Mouse (Mus musculus) erythroblast, embryonic 14.5 days (primary cell): ENCODE results near the gene Rce1. TPM values are rescaled to one million over a fixed set of nuclear protein-coding genes. Genes with fewer than 3 reads are reported as not detected.
"Not testable (repeated sequence)": the region's sequence is repeated elsewhere in the genome, so short reads cannot be mapped to it uniquely, and the experiment has no call there.

Experiments used
- H3K27me3 ChIP-seq: 2 replicates; pipeline ENCODE4 v1.6.1; 2012; ENCODE audit warnings: inconsistent platforms; ENCODE audit not compliant: control insufficient read depth
- H3K36me3 ChIP-seq: 2 replicates; pipeline ENCODE4 v1.6.1; 2012; ENCODE audit warnings: mild to moderate bottlenecking, inconsistent platforms; ENCODE audit not compliant: control insufficient read depth
- H3K4me1 ChIP-seq: 2 replicates; pipeline ENCODE4 v1.6.1; 2012; ENCODE audit warnings: inconsistent platforms; ENCODE audit not compliant: control insufficient read depth
- H3K4me3 ChIP-seq: replicated peaks from 2 replicates; pipeline ENCODE3; 2012; ENCODE audit warnings: moderate library complexity, mild to moderate bottlenecking, inconsistent platforms
- H3K9me3 ChIP-seq: 2 replicates; pipeline ENCODE4 v1.6.1; 2012; ENCODE audit warnings: low read length, inconsistent platforms, mixed read lengths; ENCODE audit not compliant: control insufficient read depth
- GATA1 ChIP-seq: IDR thresholded peaks from 2 replicates; pipeline ENCODE4 v1.6.1; 2012; ENCODE audit warnings: low read length, inconsistent platforms, mixed read lengths
- TAL1 ChIP-seq: IDR thresholded peaks from 3 replicates; pipeline ENCODE4 v1.6.1; 2012; ENCODE audit warnings: low read length, inconsistent platforms, mixed read lengths
- polyA plus RNA-seq: library from polyadenylated mRNA; stranded (reverse); fragments of >175 nt; gene quantifications from 2 replicates; pipeline ENCODE4 v1.2.3, GENCODE M21; 2012

Rce1 gene
- polyA plus RNA-seq, 1 experiment: 2.8 TPM

DNA sequence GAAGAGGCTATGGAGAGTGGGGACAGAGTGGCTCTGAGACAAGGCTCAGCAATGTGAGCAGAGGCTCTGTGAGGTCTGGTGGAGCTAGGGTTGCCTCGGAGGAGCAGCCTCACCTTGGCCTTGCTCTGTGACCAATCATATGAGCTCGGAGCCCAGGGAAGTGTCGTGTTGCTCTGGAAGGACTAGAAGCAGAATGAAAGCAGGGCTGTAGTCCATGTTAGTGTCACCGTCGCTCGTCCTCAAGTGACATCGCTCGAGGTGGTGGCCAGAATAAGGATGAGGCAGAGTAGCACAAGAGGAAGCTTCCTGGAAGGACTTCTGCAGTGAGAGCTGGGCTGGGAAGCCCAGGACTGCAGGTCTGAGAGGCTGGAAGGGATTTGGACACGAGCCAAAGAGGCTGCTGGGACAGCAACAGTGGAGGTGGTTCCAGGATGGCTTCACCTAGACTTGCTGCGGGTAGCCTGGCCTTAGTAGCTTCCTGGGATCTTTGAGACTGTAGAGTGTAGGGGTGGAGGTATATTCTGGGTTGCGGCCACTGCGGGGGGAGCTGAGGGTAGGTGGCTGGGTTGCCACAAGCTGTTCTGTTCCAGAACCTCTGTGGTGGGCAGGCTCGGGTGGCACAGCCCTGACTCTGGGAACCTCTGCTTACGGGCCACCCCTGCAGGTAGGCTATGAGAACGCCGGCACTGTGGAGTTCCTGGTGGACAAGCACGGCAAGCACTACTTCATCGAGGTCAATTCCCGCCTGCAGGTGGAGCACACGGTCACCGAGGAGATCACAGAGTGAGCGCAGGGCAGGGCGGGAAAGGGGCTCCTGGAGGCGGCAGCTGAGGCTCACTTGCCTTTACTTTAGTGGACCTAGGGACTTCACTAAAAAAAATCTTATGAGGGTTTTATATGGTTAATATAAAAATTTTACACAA lies 21.4 kb downstream of the Rce1 start:
- Histone ChIP-seq H3K4me3 (no peak overlapping the region), H3K9me3 (no peaks in the 10 kb centered on the region), H3K4me1 (peaks cover 30% of the 10 kb centered on the region), H3K36me3 (peaks cover 59% of the 10 kb centered on the region), H3K27me3 (no peaks in the 10 kb centered on the region)
- no peak for TF ChIP-seq GATA1
- TF ChIP-seq TAL1: no peak

DNA sequence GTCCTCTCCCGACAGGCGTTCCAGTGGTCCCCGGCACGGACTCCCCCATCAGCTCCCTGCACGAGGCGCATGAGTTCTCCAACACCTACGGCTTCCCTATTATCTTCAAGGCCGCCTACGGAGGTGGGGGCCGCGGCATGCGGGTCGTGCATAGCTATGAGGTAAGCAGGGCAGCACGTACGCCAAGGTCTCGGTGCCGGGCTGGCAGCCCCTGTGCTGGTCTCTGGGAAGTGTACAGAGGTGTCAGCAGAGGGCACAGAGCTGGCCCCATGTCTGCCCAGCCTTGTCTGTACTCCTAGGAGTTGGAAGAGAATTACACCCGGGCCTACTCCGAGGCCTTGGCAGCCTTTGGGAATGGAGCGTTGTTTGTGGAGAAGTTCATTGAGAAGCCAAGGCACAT lies 23.0 kb downstream of the Rce1 start:
- Histone ChIP-seq H3K4me1 (peaks cover 30% of the 10 kb centered on the region), H3K9me3 (no peaks in the 10 kb centered on the region), H3K27me3 (no peaks in the 10 kb centered on the region), H3K36me3 (peaks cover 46% of the 10 kb centered on the region), H3K4me3 (no peak overlapping the region)
- TF ChIP-seq TAL1: no peak
- TF ChIP-seq GATA1: no peak

DNA sequence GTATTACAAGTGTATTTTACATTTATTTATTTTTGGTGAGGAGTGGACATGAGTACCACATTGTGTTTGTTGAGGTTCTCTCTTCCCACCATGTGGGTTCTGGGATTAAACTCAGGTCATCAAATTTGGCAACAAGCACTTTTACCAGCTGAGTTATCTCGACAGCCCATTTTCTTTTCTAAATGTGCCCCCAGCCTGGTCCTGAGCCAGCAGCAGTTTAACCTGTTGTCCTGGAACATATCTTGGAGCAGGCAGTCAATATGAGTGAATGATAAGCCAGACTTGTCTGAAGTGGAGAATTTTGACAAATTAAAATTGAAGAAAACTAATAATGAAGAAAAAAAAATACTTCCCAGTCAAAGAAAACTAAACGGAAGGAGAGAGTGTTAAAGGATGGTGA lies 29.4 kb downstream of the Rce1 start:
- no peaks in the 10 kb centered on the region for H3K27me3 ChIP-seq
- no peaks in the 10 kb centered on the region; the same call in 1 of the 2 replicates for H3K36me3 ChIP-seq
- H3K9me3 ChIP-seq: no peaks in the 10 kb centered on the region

DNA sequence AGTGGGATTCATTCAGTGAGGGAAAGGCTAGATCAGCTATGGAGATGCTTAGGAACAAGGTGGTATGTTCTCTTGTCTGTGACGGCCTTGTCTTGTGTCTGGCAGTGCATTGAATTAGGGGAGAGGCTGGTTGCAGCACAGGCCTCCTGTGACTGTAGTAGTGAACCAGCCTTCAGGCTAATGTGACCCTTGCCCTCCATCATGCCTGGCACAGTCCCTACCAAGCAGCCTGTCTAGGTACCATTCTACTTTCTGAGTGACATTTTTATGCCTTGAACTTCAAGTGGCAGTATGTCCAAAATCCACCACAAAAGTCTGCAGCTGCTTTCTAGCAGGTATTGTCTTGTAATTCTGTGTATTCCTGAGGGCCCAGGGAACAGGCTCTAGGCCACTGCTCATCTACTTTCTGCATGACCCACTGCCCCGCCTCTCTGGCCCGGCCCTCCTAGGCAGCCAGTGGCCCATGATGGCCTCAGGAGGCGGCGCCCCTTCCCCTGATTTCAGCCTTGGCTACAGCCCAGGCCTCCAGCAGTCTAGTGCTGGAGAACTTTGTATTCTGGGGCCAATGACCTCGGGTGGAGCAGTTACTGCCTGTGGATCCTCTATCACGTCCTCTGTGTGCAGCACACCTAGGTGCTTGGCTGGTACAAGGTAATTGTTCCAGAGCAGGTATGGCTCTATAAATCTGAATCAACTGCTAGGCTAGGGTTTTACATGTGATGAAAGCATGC lies 31.5 kb downstream of the Rce1 start:
- TF ChIP-seq TAL1: no peak
- no peak for TF ChIP-seq GATA1
- peaks cover 11% of the 10 kb centered on the region for H3K4me1 ChIP-seq
- no peaks in the 10 kb centered on the region for H3K9me3 ChIP-seq
- no peak overlapping the region for H3K4me3 ChIP-seq
- H3K27me3 ChIP-seq: no peaks in the 10 kb centered on the region
- no peaks in the 10 kb centered on the region for H3K36me3 ChIP-seq

More for the DNA sequence above, 29.4 kb downstream of the Rce1 start:
- Histone ChIP-seq H3K4me1 (peaks cover 8% of the 10 kb centered on the region), H3K4me3 (no peak overlapping the region)
- no peak for TF ChIP-seq TAL1

DNA sequence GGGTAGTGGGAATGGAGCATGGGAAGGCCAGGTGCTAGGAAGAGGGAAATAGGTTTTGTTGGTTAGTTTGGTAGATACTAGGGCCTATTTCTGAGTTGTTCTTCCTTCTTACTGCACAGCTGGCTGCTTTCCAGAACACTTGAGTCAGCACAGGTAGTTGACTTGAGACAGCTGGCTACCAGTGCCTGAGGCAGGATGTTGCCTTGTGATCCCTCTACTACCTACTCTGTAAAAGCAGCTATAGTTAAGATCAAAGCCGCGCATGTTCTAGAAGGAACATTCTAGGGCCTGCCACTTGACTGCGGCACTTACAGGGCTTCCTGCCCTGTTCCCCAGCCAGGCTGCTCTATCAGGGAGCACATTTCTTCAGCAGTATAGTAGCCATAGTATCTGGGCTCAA lies 35.4 kb downstream of the Rce1 start:
- peaks cover 8% of the 10 kb centered on the region; the same call in 1 of the 2 replicates for H3K27me3 ChIP-seq
- no peak overlapping the region for H3K4me3 ChIP-seq
- no peaks in the 10 kb centered on the region for H3K9me3 ChIP-seq
- TF ChIP-seq TAL1: no peak
- no peak for TF ChIP-seq GATA1
- peaks cover 13% of the 10 kb centered on the region for H3K4me1 ChIP-seq
- H3K36me3 ChIP-seq: no peaks in the 10 kb centered on the region

DNA sequence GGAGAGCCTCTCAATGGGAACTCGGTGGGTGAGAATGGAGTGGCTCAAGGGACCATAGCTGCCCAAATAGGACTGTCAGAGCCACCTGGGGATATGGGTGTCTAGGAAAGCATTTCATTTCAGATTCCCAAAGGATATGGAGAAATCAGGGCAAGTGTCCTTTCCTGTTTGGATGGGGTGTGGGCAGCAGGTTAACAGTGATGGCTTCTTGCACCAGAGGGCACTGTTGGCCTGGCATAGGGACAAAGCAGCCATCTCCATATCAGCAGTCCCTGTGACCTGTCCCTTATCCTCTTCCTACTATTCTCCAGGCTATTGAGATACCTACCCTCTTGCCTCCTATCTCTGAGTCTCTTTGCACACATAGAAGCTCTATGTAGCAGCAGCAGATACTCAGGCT lies 36.4 kb downstream of the Rce1 start:
- H3K9me3 ChIP-seq: no peaks in the 10 kb centered on the region
- no peak for TF ChIP-seq GATA1
- no peak for TF ChIP-seq TAL1
- peaks cover 8% of the 10 kb centered on the region; the same call in 1 of the 2 replicates for H3K27me3 ChIP-seq
- no peaks in the 10 kb centered on the region for H3K36me3 ChIP-seq
- H3K4me1 ChIP-seq: peaks cover 12% of the 10 kb centered on the region
- no peak overlapping the region for H3K4me3 ChIP-seq

DNA sequence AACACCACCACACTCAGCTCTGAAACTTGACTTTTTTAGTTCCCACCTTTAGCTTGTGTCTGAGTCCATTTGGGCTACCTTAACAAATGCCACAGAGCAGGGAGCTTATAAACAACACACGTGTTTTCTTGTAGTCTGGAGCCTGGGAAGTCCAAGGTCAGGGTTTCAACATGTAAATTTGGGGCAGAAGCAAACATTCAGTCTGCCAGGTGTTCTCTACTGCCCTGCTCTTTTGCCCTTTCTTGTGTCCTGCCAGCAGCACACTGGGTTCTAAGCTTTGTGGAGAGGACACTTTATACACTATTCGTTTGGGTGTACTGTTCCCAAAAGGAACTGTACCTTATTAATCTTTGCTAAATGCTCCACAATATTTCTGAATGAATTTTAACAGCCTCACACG lies 37.0 kb downstream of the Rce1 start:
- no peak overlapping the region for H3K4me3 ChIP-seq
- TF ChIP-seq GATA1 (no peak), TAL1 (no peak)
- peaks cover 8% of the 10 kb centered on the region; the same call in 1 of the 2 replicates for H3K27me3 ChIP-seq
- no peaks in the 10 kb centered on the region for H3K36me3 ChIP-seq
- H3K4me1 ChIP-seq: peaks cover 9% of the 10 kb centered on the region
- H3K9me3 ChIP-seq: no peaks in the 10 kb centered on the region

DNA sequence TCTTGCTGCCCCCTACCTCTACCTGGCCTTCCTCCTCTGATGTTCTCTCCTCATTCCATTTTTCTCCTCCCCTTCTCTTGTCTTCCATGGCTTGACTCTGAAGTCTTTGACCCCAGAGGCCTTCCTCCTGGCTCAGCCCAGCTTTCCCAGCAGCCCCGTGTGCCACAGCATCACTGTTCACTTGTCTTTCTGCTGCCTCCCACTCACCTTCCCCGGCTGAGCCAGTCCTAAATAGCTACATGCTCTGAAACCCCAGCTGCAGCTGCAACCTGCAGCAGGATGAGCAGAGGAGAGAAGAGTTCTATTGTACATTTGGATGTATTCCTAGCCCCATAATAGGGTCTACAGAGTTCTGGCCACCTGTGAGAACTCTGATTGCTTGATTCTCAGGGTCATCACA lies 38.0 kb downstream of the Rce1 start:
- Histone ChIP-seq H3K36me3 (no peaks in the 10 kb centered on the region), H3K9me3 (no peaks in the 10 kb centered on the region), H3K27me3 (peaks cover 8% of the 10 kb centered on the region; the same call in 1 of the 2 replicates), H3K4me3 (no peak overlapping the region), H3K4me1 (peaks cover 9% of the 10 kb centered on the region)
- TF ChIP-seq GATA1 (no peak), TAL1 (no peak)

DNA sequence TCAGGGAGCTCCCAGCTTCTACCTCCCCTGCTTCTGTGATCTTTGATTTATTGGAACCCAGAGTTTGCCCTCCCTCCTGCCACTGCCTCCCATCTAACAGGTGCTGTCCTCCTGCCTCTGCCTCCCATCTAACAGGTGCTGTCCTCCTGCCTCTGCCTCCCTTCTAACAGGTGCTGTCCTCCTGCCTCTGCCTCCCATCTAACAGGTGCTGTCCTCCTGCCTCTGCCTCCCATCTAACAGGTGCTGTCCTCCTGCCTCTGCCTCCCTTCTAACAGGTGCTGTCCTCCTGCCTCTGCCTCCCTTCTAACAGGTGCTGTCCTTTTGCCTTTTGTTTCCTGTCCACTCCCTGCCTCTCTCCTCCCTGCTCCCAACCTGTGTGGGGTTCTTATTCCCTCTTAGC lies 38.7 kb downstream of the Rce1 start:
- not testable (repeated sequence) for H3K9me3 ChIP-seq, H3K4me1 ChIP-seq, H3K4me3 ChIP-seq, H3K27me3 ChIP-seq, H3K36me3 ChIP-seq
